Mouse (Mus musculus) lung, adult 18-20 months (tissue): ENCODE results near the gene Fbxw7.
A peak's percentile ranks its signal among the peaks of the same experiment; 100 is the strongest.
"Not testable (repeated sequence)": the region's sequence is repeated elsewhere in the genome, so short reads cannot be mapped to it uniquely, and the experiment has no call there.

Source experiments
- DNase-seq, 2 experiments: peaks; one replicate each; pipeline ENCODE4 v3.0.0; 2022; ENCODE audit warnings: mixed read lengths in 2 of 2

Gene Fbxw7

DNA sequence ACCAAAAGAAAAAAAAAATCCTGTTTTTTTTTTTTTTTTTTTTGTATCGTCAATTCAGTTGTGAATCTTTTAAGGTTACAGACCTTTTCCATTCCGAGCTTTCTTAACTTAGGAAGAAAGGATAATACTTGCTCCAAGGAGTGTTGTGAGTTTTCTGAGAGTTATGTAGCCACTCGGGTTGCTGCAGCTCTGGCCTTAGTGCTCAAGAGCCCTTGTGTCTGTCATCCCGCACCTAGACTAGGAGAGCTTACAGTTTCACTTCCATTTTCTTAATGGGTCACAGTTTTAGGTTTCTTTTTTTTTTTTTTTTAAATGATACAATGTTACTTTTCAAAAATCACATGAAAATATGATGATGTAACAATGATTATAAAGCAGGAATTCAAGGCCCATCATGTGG, 12.5 kb downstream of the Fbxw7 start:
- no peak for DNase-seq

DNA sequence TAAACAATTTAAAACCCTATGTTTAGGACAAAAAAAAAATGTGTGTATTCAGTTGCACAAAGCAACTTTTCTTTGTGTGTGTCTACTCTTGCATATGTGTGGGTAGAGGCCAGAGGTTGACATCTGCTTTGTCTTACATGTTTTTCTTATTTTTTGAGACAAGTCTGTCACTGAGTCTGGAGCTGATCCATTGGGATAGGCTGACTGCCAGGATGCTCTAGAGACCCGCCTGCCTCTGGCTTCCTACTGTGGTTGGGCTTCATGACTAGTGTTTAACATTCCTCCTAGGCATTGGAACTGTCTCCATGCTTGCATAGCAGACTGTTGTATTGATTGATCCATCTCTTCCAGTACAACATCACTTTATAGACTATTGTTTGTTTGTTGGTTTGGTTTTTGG, 14.3 kb downstream of the Fbxw7 start:
- no peak for DNase-seq

DNA sequence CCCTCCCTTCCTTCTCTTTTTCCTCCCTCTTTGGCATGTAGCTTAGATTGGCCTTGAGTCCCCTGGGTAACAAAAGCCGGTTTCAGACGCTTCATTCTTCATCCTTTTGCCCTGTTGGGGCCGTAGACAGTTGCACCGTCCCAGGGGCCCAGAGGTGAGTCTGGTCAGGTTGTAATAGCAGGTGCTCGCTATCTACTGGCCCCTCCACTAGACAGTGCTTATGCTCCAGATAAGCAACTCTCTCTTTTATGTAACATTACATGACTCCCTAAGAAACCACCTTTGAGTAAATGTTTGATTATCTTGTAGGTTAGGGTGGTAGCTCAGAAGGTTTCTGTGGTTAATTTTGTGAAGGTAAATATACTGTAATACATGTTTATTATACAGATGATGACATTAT, 21.0 kb downstream of the Fbxw7 start:
- no peak for DNase-seq

DNA sequence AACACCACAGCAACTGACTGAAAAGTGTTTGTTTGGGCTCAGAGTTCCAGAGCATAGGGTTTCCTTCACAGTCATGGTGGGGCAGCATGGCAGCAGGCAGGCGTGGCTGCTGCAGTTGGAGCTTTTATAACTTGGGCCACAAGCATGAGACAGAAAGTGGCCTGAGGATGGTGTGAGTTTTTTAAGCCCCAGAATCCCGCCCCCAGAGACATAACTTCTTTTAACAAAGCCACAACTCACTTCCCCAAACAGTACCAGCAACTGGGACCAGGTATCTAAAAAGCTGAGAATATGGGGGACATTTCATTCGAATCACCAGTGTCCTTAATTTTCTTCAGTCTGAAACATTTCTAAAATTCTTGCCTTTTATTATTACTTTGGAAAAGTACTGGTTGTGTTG, 22.9 kb downstream of the Fbxw7 start:
- no peak for DNase-seq

DNA sequence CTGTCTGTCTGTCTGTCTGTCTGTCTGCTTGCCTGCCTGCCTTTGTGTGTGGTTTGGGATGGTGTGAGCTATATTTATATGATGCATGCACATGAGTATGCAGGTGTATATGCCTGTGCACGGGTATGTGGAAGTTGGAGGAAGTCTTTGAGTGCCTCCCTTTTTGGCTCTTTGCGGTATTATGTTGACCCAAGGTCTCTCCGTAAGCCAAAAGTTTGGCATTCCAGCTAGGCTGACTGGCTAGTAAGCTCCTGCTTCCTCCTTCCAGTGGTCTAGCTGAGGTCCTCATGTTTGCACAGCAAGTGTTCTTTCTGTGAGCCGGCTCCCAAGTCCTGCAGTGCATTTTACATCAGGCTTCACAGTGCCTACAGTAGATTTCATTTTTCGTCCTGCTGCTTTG, 24.4 kb downstream of the Fbxw7 start:
- DNase-seq: peak; percentile 24 to 51

DNA sequence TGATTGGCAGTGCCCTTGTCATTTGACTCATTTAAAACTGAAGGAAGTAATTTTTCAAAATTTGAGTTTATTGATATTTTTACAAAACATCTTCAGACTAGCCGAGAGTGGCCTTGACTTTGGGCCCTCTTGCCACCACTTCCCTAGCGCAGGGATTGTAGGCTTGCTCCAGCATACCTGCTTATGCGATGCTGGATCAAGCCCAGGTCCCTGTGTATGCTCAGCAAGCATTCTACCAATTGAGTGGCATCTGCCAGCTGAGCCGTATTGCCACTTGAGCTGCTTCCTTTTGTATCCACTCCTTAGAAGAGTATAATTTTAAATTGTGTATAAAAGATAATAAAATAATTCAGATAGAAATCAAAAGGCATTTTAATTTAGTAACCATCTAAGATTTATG, 26.2 kb downstream of the Fbxw7 start:
- DNase-seq: no peak

DNA sequence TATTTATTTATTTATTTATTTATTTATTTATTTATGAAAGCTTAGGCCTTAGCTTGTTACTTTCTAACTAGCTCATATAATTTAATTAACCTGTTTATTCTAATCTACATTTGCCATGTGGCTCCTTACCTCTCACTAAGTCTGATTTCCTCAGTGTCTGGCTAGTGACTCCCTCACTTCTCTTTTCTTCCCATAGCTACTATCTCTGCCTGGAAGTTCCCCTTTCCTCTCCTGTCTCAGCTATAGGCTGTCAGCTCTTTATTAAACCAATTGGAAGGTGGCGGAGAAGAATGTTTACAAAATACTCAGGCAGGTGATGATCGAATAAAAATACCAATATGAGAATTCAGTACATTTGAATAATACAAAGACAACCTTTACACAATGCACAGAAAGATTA, 27.7 kb downstream of the Fbxw7 start:
- no peak for DNase-seq

DNA sequence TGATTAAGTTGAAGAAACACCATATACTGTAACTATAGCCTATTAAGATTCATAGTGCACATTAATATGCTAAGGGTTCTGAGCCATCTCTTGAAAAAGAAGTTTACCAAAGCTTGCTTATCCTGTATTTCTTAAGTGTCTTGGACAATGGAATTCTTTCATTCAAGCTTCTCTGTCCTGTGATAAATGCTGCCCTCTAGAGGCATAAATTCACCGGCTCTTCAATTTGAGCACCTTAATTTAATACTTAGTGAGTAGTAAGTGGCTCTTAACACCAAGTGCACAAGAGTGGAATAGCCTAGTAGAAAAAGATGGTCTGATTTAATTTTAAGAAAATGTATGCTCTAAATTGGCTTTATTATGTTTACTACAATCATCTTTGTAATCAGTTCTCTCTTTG, 28.5 kb downstream of the Fbxw7 start:
- DNase-seq: peak; percentile 23 to 78

DNA sequence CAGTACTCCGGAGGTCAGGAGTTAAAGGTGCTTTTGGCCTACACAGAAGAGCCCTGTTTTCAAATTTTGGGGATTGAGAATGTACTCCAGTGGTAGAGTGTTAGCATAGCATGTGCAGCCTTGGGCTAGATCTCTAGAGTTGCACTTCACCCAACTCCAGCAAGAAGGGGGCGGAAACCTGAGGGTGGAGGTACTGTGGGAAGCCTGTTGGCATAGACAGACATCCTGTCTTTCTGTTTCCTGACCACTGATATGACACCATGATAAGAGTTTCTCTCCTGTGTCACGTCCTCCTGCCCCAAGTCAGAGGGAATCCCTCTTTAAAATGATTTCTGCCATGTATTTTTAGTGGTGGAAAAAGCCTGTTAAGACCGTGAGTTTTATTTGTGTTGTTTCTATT, 33.7 kb downstream of the Fbxw7 start:
- peak; percentile 59 to 77 for DNase-seq

DNA sequence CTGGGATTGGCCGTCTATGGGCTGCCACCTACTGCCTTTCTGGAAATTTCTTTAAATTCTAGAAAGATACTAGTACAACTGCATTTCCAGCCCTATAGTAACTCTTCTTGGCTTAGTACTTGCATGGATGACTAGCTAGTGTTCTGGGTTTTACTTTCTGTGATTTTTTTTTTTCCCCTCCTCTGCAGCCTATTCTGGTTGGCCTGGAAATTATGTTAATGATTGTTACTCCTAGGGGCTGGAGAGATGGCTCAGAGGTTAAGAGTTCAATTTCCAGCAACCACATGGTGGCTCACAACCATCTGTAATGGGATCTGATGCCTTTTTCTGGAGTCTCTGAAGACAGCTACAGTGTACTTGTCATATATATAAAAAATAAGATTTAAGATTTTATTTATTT, 35.4 kb downstream of the Fbxw7 start:
- DNase-seq: no peak

DNA sequence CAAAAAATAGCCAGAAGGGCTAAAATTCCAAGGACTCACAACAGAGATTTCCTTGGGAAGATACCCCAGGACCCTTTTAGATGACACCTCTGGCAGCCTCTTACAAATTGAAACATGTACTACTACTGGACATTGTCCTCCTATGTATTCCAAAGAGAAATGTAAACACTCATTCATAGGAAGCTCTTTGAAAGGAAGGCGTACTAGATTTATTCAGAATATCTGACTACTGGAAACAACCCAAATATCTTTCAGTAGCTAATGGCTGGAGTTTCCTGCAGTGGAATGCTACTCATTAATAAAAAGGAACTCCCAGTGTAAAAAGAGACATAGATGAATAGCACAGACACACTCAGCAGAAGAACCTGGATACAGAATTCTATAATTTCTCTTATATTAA, 36.7 kb downstream of the Fbxw7 start:
- no peak for DNase-seq

DNA sequence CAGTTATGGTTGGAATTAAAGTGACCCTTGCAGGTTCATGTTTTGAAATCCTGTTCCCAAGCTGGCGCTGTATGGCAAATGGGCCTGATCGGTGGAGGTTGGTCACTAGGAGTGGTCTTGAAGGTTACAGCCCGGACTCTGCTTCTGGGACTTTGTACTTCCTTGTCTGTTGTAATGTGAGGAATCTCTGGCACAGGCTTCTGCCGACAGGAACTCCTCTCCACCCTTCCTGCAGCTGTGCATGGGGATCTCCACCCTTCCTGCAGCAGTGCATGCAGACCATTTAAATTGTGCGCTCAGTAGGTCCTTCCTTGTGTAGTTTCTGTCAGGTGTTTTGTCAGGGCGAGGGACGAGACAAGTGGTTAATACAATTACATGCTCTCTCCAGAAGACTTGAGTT, 37.8 kb downstream of the Fbxw7 start:
- DNase-seq: peak; percentile 70 to 73

DNA sequence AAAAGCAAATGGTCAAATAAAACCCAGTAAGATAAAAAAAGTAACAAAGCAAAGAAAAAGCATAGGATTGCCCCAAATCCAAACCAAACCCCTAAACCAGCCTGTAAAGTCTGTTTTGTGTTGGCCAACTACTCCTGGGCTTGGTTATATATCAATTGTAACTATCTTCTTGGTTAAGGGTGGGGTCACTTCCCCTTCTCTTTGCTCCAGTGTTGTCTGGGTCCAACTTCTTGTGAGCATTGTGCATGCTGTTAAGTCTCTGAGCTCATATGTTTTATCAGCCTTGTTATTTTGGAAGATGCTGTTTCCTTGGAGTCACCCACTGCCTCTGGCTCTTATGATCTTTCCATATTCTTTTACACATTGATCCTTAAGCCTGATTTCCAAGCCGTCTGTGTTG, 39.4 kb downstream of the Fbxw7 start:
- DNase-seq: no peak

DNA sequence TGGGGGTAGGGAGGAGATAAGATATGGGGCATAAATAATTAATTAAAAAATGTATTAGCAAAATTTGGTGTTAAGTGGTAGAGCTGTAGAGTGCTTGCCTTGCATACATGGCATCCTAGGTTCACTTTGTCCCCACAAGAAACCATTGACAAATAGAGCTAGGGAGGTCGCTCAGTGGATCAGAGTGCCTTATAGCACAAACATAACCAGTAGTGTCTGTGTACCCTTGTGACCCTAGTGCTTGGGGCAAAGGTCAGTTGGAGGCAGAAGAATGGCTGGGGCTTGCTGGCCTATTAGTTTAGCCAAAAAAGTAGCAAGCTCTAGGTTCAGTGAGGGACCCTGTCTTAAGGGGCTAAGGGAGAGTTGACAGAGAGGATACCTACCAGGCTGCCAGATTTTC, 45.6 kb downstream of the Fbxw7 start:
- no peak for DNase-seq

DNA sequence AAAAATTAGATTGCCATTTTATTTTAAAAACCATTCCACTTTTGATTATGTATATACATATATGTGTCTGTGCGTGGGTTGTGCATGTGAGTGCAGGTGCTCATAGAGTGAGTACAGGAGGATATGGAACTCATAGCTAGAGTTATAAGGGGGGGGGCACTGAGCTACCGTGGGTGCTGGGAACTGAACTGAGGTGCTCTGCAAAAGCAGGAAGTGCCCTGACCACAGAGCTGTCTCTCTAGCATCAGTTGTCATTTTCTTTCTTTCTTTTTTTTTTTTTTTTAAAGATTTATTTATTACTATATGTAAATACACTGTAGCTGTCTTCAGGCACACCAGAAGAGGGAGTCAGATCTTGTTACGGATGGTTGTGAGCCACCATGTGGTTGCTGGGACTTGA, 46.7 kb downstream of the Fbxw7 start:
- not testable (repeated sequence) for DNase-seq

DNA sequence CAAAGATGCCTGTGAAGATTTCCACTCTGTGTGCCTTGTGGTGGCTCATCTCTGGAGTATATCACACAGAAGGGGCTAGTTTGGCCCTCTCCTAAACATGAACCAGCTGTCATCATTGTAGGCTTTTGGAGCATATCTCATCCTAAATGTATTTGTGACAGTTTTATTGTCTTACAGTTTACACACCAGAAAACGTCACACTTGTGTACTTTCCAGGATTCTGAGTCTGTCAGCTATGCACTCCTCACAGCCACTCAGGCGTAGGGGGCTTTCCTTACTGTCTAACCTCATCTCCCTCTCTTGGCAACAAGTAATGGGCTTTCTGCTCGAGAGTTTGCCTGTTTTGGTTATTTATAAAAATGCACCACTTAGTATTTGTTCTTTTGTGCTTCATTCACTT, 50.6 kb downstream of the Fbxw7 start:
- DNase-seq: no peak

DNA sequence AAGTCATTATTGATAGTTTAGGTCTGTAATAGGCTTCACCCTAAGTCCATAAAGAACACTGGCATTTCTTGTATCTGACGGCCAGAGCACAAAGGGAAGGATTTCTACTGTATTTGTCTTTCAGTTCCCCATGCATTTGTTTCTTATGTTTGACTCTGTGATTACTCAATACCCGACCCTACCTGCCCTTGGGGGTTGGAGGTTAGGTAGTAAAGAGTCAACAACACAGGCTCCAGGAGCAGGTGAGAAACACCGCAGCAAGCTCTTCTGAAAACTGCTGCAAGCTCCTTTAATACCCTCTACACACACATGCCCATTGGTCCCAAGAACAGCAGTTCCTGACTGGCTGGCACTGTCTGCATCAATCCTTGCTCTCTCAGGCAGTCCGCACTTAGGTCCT, 51.8 kb downstream of the Fbxw7 start:
- DNase-seq: peak in 1 of 2 experiments; percentile 35

DNA sequence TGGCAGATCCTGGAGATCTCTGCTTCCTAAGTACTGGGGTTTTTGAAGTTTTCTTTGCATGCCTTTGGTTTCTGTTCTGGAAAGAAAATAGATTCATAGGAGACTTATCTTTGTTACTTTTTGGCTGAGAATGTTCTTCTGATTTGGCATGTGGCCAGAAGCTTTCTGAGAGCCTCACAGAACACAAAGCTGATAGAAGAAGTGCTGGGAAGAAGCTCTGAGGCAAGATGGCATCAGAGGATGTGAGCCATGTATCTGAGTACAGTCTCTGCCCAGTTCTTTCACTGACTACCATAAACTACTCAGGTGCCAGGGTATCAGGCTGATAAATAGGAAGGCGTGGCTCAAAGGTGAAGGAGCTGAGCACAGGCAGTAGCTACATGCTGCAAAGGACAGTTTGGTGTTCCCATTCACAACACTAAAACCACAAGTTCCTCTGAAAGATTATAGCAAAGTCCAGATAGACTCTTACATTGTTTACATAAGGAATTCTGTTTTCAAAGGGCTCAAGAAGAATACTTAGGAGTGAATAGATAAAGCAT, 52.4 kb downstream of the Fbxw7 start:
- DNase-seq: no peak

DNA sequence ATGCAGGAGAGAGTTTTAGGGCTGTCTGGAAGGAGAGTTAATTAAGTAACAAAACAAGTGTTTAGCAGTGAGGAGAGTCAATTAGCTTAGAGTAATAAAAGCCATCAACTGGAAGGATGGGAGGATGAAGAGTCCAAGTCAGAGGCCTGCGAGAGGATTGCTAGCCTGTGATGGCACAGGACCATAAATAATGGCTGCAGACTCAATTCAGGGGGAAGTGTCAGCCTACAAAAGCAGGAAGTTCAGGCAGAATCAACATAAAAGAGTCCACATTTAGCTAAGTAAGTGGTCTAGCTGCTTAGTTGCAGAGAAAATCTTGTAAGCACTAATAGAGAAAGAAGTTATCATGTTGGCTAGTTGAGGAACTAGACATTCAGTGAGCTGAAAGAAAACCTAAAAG, 52.9 kb downstream of the Fbxw7 start:
- DNase-seq: no peak

DNA sequence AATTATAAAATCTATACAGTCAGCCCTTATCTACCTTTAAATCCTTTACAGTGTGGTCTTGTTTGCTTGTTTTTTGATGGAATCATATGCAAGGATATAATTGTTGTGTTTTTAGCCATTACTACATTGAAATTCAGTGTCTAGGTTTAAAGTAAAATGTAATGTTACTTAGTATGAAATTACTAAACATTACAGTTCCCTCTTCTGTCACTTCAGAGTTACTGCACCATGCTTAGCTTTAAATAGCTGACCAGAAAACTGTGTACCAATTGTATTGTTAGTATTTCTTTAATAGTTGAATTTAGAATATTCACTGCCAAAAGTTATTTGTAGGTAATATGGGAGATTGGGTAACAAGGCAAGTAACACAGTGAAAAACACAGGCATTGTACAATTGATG, 55.1 kb downstream of the Fbxw7 start:
- DNase-seq: no peak

DNA sequence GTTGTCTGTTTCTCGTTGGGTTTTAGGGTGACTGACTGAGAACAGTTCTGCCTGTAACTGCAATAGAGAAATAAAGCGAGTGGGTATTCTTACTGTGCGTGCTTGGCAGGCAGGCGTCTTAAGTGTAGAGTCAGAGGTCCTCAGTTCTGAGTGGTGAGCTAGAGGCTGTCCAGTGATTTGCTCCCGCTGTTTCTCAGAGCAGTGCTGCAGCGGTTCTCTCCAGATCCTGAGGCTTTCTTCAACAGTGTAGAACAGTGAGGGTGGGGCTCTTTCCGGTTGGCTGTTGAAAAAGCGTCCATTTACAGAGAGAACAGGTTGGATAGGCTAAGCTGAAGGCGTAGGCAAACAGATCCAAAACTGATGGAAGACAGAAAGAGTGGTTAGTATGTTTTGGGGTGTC, 60.2 kb downstream of the Fbxw7 start:
- peak; percentile 43 to 50 for DNase-seq

DNA sequence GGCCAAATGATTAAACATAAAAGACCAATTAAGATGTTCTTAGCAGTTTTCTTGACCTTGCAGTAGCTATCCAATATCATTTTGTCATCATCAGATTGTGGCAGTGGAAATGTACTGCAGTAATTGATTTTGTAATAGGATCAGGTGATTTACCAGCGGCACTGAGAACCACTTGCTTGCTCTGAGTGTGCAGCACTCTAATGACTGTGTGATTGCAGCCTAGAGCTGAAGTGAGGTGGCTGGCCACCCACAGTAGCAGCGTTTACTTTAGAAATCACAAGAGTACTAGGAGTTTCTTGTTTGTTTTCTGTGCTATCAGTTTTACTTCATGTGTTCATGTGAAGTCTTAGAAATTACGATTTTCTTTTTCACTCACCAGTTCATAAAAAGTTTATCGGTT, 61.1 kb downstream of the Fbxw7 start:
- DNase-seq: peak; percentile 63 to 69

DNA sequence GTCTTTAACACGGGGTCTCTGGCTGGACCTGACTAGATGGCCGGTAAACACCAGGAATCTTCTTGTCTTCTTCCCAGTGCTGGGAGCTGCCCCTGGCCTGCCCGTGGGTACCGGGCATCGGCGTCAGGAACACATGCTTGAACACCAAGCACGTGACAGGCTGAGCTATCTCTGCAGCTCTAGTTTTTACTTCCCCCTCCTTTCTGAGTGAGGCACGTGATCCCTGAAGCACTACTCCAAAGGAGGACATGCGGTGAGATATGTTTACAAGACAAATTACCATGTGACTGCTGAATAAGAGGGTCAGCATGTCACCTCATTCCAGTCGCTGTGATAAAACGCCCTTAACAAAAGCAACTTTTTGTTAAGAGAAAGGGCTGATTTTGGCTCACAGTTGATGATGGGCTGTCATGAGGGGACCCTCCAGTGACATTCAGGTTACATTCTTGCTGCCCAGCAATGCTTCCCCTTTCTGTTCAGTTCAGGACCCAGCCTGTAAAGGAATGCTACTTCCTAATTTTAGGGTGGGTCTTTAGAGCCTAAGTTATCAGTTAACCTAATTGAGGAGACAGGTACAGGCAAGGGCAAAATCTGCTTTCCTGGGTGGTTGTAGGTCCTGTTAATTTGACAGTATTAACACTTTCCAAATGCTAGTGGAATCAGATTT, 68.9 kb downstream of the Fbxw7 start:
- peak; percentile 80 to 85 for DNase-seq

DNA sequence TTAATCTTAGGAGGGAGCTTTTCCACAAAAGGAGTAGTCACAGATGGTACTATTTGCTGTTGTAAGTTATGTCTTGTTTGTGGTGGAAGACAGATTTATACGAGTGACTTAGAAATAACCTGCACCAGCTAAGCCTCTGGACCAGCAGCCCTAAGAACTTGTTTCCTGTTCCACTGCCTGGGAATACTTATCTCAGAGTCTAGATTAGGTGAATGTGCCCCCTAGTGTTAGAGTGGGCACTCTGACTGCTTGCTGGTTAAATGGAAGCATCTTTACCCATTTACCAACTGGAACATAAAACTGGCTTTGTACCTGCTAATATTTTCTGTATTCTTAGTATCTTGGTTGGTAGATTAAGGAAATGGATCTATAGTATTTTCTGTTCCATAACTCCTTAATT, 74.6 kb downstream of the Fbxw7 start:
- DNase-seq: peak; percentile 14 to 53

DNA sequence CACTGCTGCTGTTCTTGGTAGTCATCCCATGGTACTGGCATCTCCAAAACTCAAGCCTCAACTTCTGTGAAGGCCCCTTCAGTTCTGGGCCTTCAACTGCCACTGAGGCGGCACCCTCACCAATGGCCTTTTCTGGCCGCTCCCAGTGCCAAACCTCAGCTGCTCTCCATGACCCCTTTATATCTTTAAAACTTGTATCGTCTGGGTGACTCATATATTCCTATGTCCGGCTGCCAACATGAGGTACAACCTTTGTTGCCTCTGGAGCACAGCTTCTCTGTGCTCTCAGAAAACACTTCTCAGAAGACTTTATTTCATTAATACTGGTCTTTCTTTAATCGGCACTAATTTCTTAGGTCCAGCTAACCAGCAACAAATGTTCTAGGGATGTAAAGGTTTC, 75.9 kb downstream of the Fbxw7 start:
- DNase-seq: no peak
